Mouse (Mus musculus): ENCODE data around the gene Fam3b. TPM values are rescaled to one million over a fixed set of nuclear protein-coding genes. Genes with fewer than 3 reads are reported as not detected.
A peak's percentile ranks its signal among the peaks of the same experiment; 100 is the strongest.

Gene Fam3b
- not detected for polyA plus RNA-seq (2012; fragmentation: generic; extraction: Trizol)
- long read RNA-seq, experiment 1 = 0 reads
- long read RNA-seq, experiment 2 = 0 reads

DNA sequence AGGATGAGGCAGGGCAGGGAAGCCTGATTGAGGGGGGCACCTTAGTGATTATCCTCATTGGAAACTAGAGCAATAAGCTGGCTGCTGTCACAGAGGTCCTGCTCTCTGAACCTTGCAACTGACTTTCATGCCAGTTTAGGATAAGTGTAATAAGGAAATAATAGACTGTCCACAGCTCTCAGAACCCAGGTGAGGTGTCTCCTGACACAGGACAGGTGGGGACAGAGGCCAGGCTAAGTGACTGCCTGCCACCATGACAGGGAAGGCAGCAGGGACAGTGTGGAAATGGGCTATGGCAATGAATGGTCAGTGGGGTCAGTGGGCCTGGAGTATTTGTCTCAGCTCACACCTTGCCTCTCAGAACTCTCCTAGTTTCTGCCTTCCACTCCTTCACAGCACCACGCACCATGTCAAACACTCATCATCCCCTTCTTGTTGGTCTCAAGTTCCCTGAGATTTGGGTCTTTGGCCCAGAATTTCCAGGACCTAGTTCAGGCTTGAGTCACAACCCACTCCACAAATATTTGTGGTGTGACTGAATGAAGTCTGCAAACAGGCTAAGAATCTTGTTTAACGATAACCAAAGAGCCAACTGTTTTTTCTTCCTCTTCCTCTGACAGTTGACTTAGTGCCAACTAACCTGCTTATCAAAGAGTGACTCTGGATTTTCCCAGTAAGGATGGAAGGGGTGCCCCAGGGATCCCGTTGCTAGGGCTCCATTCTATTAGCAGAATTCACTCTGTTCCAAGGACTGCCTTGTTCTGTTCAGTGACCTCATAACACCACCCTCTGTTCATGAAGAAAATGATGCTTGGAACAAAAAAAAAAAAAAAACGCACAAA, at the start of gene Fam3b:
TSS of gene Fam3b (minus strand) at position 718 of the 842 bp plus-strand sequence.
- TF ChIP-seq CEBPB (IDR thresholded peaks at IDR 0.05; ENCODE audit: low read depth) = no peak
- no peak for TF ChIP-seq FOSL1 (IDR thresholded peaks at IDR 0.05; ENCODE audit: insufficient read depth, low read length, poor library complexity, severe bottlenecking)
- TF ChIP-seq MYOD1 (IDR thresholded peaks at IDR 0.05; ENCODE audit: control insufficient read depth, insufficient read length, low read depth) = no peak
- TF ChIP-seq CTCF (IDR thresholded peaks at IDR 0.05; ENCODE audit: control insufficient read depth, insufficient read depth, insufficient read length) = no peak
- TF ChIP-seq MAX (IDR thresholded peaks at IDR 0.05) = no peak
- TF ChIP-seq USF1 (IDR thresholded peaks at IDR 0.05; ENCODE audit: low read depth) = no peak
- no peak for TF ChIP-seq MYOG (IDR thresholded peaks at IDR 0.05; ENCODE audit: control insufficient read depth, extremely low read depth, insufficient read length)
- Histone ChIP-seq H3K4me3 (ENCODE audit: insufficient read depth, poor library complexity, severe bottlenecking) (no peak within 1 kb of the TSS), H3K79me3 (ENCODE audit: low read depth) (no peaks in the 10 kb centered on the region), H3K27me3 (ENCODE audit: control insufficient read depth, insufficient read depth, insufficient read length) (no peaks in the 10 kb centered on the region), H3K79me2 (ENCODE audit: control insufficient read depth, insufficient read depth) (no peaks in the 10 kb centered on the region), H3K36me3 (ENCODE audit: control insufficient read depth, insufficient read depth) (no peaks in the 10 kb centered on the region), H3ac (ENCODE audit: control insufficient read depth, insufficient read length, low read depth) (no peak within 1 kb of the TSS)

GRCm38 (mm10) chr16:97544340-97544739, 29.7 kb upstream of the Fam3b start:
- Histone ChIP-seq H3K36me3 (ENCODE audit: control insufficient read depth, insufficient read depth) (no peaks in the 10 kb centered on the region), H3ac (ENCODE audit: control insufficient read depth, insufficient read length, low read depth) (no peak overlapping the region), H3K4me3 (ENCODE audit: insufficient read depth, poor library complexity, severe bottlenecking) (no peak overlapping the region), H3K79me3 (ENCODE audit: low read depth) (no peaks in the 10 kb centered on the region), H3K79me2 (ENCODE audit: control insufficient read depth, insufficient read depth) (no peaks in the 10 kb centered on the region), H3K27me3 (ENCODE audit: control insufficient read depth, insufficient read depth, insufficient read length) (no peaks in the 10 kb centered on the region)
- no peak for TF ChIP-seq MYOD1 (IDR thresholded peaks at IDR 0.05; ENCODE audit: control insufficient read depth, insufficient read length, low read depth)
- no peak for TF ChIP-seq FOSL1 (IDR thresholded peaks at IDR 0.05; ENCODE audit: insufficient read depth, low read length, poor library complexity, severe bottlenecking)
- no peak for TF ChIP-seq CTCF (IDR thresholded peaks at IDR 0.05; ENCODE audit: control insufficient read depth, insufficient read depth, insufficient read length)
- TF ChIP-seq CEBPB (IDR thresholded peaks at IDR 0.05; ENCODE audit: low read depth) = no peak
- no peak for TF ChIP-seq MYOG (IDR thresholded peaks at IDR 0.05; ENCODE audit: control insufficient read depth, extremely low read depth, insufficient read length)
- TF ChIP-seq MAX (IDR thresholded peaks at IDR 0.05) = no peak
- TF ChIP-seq USF1 (IDR thresholded peaks at IDR 0.05; ENCODE audit: low read depth) = no peak

GRCm38 (mm10) chr16:97536859-97537258, 22.2 kb upstream of the Fam3b start:
- no peaks in the 10 kb centered on the region for H3K79me3 ChIP-seq (ENCODE audit: low read depth)
- H3ac ChIP-seq (ENCODE audit: control insufficient read depth, insufficient read length, low read depth) = no peak overlapping the region
- H3K79me2 ChIP-seq (ENCODE audit: control insufficient read depth, insufficient read depth) = no peaks in the 10 kb centered on the region
- TF ChIP-seq FOSL1 (IDR thresholded peaks at IDR 0.05; ENCODE audit: insufficient read depth, low read length, poor library complexity, severe bottlenecking) = no peak
- TF ChIP-seq CEBPB (IDR thresholded peaks at IDR 0.05; ENCODE audit: low read depth) = no peak
- no peak for TF ChIP-seq MYOG (IDR thresholded peaks at IDR 0.05; ENCODE audit: control insufficient read depth, extremely low read depth, insufficient read length)
- no peak for TF ChIP-seq MYOD1 (IDR thresholded peaks at IDR 0.05; ENCODE audit: control insufficient read depth, insufficient read length, low read depth)
- TF ChIP-seq CTCF (IDR thresholded peaks at IDR 0.05; ENCODE audit: control insufficient read depth, insufficient read depth, insufficient read length) = no peak
- TF ChIP-seq USF1 (IDR thresholded peaks at IDR 0.05; ENCODE audit: low read depth) = no peak
- TF ChIP-seq MAX (IDR thresholded peaks at IDR 0.05) = no peak
- no peaks in the 10 kb centered on the region for H3K27me3 ChIP-seq (ENCODE audit: control insufficient read depth, insufficient read depth, insufficient read length)
- no peak overlapping the region for H3K4me3 ChIP-seq (ENCODE audit: insufficient read depth, poor library complexity, severe bottlenecking)
- no peaks in the 10 kb centered on the region for H3K36me3 ChIP-seq (ENCODE audit: control insufficient read depth, insufficient read depth)

GRCm38 (mm10) chr16:97535808-97536413, 21.3 kb upstream of the Fam3b start:
- no peaks in the 10 kb centered on the region for H3K36me3 ChIP-seq (ENCODE audit: control insufficient read depth, insufficient read depth)
- TF ChIP-seq FOSL1 (IDR thresholded peaks at IDR 0.05; ENCODE audit: insufficient read depth, low read length, poor library complexity, severe bottlenecking) (no peak), MYOD1 (IDR thresholded peaks at IDR 0.05; ENCODE audit: control insufficient read depth, insufficient read length, low read depth) (no peak), CEBPB (IDR thresholded peaks at IDR 0.05; ENCODE audit: low read depth) (no peak), MYOG (IDR thresholded peaks at IDR 0.05; ENCODE audit: control insufficient read depth, extremely low read depth, insufficient read length) (no peak), USF1 (IDR thresholded peaks at IDR 0.05; ENCODE audit: low read depth) (no peak), MAX (IDR thresholded peaks at IDR 0.05) (no peak), CTCF (IDR thresholded peaks at IDR 0.05; ENCODE audit: control insufficient read depth, insufficient read depth, insufficient read length) (no peak)
- H3K79me2 ChIP-seq (ENCODE audit: control insufficient read depth, insufficient read depth) = no peaks in the 10 kb centered on the region
- H3ac ChIP-seq (ENCODE audit: control insufficient read depth, insufficient read length, low read depth) = no peak overlapping the region
- H3K27me3 ChIP-seq (ENCODE audit: control insufficient read depth, insufficient read depth, insufficient read length) = no peaks in the 10 kb centered on the region
- H3K79me3 ChIP-seq (ENCODE audit: low read depth) = no peaks in the 10 kb centered on the region
- peak overlapping the region; percentile 14 for H3K4me3 ChIP-seq (ENCODE audit: insufficient read depth, poor library complexity, severe bottlenecking)

DNA sequence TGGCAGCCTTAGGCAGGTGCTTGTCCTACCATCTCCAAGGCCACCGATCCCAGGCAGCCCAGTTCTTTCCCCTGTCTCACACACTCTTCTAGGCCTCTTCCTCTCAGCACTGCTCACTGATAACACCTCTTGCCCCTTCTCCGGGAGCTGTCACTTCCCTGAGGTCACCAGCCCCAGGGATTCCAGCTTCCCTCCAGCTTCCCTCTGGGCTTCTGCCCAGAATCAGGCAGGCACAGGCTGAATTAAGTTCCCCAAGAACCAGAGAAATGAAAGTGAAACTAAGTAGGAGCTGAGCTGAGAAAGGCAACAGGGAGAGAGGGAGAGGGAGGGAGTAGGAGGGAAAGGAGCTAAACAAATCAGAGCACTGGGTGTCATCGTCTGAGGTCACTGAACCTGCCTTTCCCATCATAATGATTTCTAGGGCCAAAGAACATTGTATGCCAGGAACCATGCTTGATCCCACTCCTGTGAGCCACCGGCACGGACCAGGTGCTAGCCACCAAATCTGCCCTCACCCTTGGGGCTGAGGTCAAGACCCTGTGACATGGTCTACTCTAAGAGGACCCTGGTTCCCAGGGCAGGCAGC, 20.4 kb upstream of the Fam3b start:
- Histone ChIP-seq H3K79me3 (ENCODE audit: low read depth) (no peaks in the 10 kb centered on the region), H3ac (ENCODE audit: control insufficient read depth, insufficient read length, low read depth) (peak overlapping the region; percentile 19), H3K79me2 (ENCODE audit: control insufficient read depth, insufficient read depth) (no peaks in the 10 kb centered on the region), H3K36me3 (ENCODE audit: control insufficient read depth, insufficient read depth) (no peaks in the 10 kb centered on the region), H3K27me3 (ENCODE audit: control insufficient read depth, insufficient read depth, insufficient read length) (no peaks in the 10 kb centered on the region), H3K4me3 (ENCODE audit: insufficient read depth, poor library complexity, severe bottlenecking) (peak overlapping the region; percentile 21)
- TF ChIP-seq USF1 (IDR thresholded peaks at IDR 0.05; ENCODE audit: low read depth) = no peak
- no peak for TF ChIP-seq CEBPB (IDR thresholded peaks at IDR 0.05; ENCODE audit: low read depth)
- no peak for TF ChIP-seq MYOD1 (IDR thresholded peaks at IDR 0.05; ENCODE audit: control insufficient read depth, insufficient read length, low read depth)
- no peak for TF ChIP-seq MYOG (IDR thresholded peaks at IDR 0.05; ENCODE audit: control insufficient read depth, extremely low read depth, insufficient read length)
- TF ChIP-seq CTCF (IDR thresholded peaks at IDR 0.05; ENCODE audit: control insufficient read depth, insufficient read depth, insufficient read length) = no peak
- no peak for TF ChIP-seq MAX (IDR thresholded peaks at IDR 0.05)
- TF ChIP-seq FOSL1 (IDR thresholded peaks at IDR 0.05; ENCODE audit: insufficient read depth, low read length, poor library complexity, severe bottlenecking) = no peak

Data from C2C12 (cell line).